Mouse (Mus musculus) adipocyte (in vitro differentiated cells): ENCODE measurements at regions not wholly inside any gene's neighbourhood (a gene's known extent, or its start where the extent isn't known, plus 50 kb on each side); places are given as distances from the start of the nearest gene placed in this dataset.

ENCODE experiments used
- DNase-seq: peaks from one replicate; pipeline ENCODE4 v3.0.0-alpha.2; 2016; ENCODE audit warnings: low spot score

- DNase-seq = no peak
These were observed 128.6 kb upstream of the Foxa2 start for GRCm38 (mm10) chr2:148175251-148175927.

DNA sequence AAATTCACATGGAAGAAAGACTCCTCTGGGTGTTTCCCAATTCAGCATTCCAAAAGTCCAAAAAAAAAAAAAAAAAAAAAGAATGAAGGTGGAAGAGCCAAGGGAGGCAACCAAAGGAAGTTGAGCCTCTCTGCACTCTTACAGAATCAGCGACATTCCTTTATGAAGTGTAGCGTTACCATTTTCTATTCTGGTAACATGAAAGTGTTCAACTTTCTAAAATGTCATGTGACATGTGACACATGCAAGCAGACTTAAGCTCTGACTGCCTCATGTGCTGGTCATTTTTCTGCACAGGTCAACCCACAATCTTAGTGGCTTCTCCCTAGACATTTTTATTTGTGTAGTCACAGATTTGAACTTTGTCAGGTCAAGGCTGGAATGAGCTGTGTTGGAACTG, 133.5 kb upstream of the Foxa2 start:
- DNase-seq = no peak

GRCm38 (mm10) chr2:148181518-148181917, 134.7 kb upstream of the Foxa2 start:
- DNase-seq = no peak

DNA sequence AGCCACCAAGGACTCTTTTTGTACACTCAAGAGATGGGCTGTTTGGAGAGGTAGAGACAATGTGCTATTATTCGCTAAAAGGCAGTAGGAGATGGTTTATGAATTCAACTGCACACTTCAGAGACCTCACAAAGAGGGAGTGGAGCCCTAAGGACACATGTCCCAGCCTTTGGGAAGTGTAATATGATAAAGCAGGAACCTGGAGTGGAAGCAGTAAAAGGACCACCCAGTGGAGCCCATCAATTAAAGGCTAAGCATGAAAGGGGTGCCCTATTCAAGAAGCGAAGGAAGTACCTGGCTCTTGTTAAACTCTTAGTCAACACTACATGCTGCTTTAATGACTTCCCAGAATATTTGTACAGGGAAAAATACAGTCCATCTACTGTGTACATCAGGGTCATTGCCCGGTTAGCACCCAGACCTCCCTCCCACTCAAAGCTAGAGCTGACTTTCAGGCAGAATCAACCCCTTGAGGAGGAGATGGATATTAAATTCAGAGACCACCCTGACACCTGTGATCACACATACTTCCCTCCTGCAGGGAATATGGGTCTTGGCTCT, 135.8 kb upstream of the Foxa2 start:
- no peak for DNase-seq

GRCm38 (mm10) chr2:148184801-148185212, 138.0 kb upstream of the Foxa2 start:
- peak; percentile 8 for DNase-seq

- no peak for DNase-seq
These were observed 139.7 kb upstream of the Foxa2 start for GRCm38 (mm10) chr2:148186363-148186991.

DNA sequence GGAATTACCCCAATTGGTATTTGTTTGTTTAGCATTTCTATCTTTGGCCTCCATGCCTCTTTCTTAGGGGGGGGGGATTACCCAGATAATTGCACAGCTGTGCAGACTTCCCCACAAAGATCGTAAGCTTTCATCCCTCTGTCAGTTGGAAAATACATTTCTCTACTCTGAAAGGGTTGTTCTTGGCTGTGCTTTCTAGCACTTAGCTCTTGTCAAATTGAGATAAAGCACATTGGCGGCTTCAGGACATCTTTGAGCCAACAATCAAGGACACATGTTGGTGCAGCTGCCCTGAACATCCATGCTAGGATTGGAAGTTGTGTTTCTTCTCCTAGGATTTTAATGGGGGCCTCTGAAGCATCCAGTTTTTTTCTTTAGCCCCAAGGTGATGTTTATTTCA, 142.1 kb upstream of the Foxa2 start:
- DNase-seq = no peak

DNA sequence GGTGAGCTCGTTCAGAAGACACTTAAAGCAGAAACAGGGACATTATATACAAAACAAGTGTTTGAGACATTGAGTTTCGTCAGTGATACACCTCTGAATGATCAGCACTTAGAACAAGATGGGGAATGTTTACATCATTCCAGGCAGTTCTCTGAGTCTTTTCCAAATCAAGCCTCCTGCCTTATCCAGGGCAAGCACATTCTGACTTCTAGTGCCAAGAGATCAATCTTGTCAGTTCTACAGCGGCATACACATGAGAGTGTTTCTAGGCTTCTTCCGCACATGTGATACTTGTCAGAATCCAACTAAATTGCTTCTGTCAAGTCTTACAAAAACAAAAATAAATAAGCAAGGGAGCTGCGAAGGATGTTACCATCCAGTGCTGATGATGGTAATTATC, 142.5 kb upstream of the Foxa2 start:
- DNase-seq = no peak

DNA sequence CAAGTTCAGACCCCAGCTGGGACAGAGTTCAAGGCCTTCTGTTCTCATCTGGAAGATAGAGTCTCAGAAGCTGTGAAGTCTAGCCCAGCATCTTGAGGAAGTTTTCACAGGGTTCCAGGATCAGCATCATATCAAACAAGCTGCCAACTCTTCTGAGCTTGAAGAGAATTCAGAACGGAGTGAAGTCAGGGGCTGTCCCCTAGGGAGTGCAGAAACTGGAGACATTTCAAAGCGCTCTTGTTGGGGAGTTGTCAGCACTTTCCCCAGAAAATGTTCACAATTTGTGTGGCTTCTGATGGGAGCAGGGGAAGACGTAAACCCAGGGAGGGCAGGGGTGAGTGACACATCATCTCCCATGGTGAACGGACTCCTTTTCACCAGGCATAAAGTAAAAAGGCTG, 146.2 kb upstream of the Foxa2 start:
- peak; percentile 13 for DNase-seq

GRCm38 (mm10) chr2:148197375-148198015, 150.7 kb upstream of the Foxa2 start:
- peak; percentile 36 for DNase-seq

DNA sequence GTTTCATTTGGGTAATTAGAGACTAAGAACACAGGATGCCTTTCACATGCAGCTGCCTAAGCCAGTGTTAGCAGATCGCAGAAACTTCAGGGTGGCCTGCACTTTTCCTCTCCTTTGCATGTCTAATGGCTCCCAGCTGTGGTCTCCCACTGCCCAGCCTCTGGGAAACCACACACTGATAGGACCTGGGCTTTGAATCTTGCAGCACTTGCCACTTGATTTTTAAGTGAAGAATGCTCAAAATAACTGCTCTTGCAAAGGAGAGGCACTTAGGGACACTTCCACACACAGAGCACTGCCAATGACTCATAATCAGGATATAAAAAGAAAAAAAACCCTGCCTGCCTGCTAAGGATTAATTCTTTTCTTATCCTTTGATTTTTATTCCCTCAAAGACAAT, 159.9 kb upstream of the Foxa2 start:
- DNase-seq = no peak

DNA sequence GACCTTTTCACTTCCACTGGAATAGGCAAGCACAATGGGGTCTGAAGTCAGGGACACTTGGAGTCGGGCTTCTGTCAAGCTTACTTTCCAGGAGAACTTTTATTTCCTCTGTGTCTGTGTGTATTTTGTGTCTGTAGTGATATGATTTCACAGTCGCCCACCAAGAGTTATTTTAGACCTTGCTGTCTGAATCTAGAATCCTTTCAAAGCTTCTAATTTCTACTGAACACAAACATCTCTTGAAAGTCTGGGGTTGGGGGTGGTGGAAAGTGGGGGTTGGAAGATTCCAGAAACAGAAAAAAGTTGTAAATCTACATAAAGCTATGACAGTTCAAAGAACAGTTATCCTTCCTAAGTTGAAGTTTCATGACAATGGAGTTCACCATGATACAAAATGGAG, 164.0 kb upstream of the Foxa2 start:
- no peak for DNase-seq

- DNase-seq = no peak
These were observed 170.4 kb upstream of the Foxa2 start for GRCm38 (mm10) chr2:148217136-148217535.

- no peak for DNase-seq
These were observed 161.3 kb upstream of the Sstr4 start for GRCm38 (mm10) chr2:148233691-148234300.

GRCm38 (mm10) chr2:148237121-148237520, 158.0 kb upstream of the Sstr4 start:
- DNase-seq = peak; percentile 75

- DNase-seq = no peak
These were observed 156.1 kb upstream of the Sstr4 start for GRCm38 (mm10) chr2:148239046-148239445.

GRCm38 (mm10) chr2:148242242-148242641, 152.9 kb upstream of the Sstr4 start:
- no peak for DNase-seq

DNA sequence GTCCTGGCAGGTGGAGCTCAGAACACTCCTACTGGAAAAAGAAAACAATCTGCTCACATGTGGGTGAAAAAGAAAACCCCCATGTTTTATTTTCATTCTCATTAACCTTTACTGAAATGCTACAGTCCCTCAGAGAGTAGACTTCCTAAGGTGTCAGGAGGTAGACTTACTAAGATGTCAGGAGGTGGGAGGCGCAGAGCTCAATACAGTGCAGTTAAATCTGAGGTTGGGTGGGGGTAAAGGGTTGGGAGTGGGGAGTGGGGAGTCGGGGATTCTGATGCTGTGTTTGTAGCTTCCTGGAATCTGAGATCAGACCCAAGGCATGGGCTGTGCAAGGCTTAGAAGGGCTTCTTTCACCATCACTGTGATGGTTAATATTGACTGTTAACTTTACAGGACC, 149.6 kb upstream of the Sstr4 start:
- DNase-seq = no peak

GRCm38 (mm10) chr2:148250902-148251301, 144.2 kb upstream of the Sstr4 start:
- DNase-seq = no peak

DNA sequence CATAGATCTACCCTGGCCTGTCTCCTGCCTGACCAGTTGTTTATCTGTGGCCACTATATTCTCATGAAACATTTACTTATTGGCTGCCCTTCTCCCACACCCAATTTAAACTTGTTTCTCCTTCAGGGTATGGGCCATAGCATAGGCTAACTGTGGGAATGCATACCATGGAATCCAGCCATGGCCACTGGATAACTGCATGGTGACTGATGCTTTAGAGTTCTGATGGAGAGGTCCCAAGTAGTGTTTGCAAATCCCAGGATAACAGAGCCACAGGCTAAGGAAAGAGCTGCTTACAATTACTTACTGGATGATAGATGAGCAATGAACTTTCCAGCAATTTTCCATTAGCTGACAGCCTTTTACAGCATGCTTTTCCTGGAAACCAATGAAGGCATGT, 139.5 kb upstream of the Sstr4 start:
- no peak for DNase-seq

GRCm38 (mm10) chr2:148264111-148264730, 130.9 kb upstream of the Sstr4 start:
- DNase-seq = no peak

GRCm38 (mm10) chr2:148279200-148279599, 115.9 kb upstream of the Sstr4 start:
- no peak for DNase-seq
